Mouse (Mus musculus): ENCODE measurements around the gene Cldn14.

Gene Cldn14

DNA sequence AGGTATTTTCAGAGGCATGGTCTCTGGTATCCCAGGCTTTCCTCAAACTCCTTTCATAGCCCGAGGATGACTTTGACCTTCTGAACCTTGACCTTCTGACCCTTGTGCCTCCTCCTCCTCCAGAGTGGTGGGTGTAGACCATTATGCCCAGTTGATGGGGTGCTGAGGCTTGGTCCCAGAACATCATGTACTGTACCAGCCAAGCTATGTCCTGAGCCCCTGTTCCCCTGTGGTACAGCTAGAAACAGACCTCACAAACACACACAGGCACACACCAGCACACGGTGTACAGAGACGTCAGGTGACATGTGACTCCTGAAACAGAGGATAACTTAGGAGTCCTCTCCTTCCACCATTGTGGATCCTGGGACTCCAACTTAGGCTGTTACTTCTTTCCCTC is 95.8 kb downstream of the Cldn14 start:
- no peak for DNase-seq (ENCODE audit: extremely low spot score)

DNA sequence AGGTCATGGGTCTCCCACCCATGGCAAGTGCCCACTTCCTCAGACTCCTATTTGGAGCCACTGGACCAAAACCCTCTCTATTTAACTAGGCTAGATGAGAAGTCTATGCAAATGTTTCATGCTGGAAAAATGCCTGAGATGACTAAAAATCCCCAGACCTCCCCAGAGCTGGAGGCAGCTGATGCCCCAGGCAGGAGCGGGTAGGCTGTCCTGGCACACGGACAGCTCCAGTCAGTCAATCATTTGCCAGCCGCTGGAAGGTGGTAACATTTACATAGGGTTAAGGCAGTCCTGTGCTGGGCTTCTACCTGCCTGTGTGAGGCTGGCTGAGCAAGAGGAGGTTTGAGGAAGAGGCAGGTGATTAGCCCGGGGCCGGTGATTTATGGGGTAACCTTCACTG is 96.5 kb downstream of the Cldn14 start:
- no peak for DNase-seq (ENCODE audit: extremely low spot score)

DNA sequence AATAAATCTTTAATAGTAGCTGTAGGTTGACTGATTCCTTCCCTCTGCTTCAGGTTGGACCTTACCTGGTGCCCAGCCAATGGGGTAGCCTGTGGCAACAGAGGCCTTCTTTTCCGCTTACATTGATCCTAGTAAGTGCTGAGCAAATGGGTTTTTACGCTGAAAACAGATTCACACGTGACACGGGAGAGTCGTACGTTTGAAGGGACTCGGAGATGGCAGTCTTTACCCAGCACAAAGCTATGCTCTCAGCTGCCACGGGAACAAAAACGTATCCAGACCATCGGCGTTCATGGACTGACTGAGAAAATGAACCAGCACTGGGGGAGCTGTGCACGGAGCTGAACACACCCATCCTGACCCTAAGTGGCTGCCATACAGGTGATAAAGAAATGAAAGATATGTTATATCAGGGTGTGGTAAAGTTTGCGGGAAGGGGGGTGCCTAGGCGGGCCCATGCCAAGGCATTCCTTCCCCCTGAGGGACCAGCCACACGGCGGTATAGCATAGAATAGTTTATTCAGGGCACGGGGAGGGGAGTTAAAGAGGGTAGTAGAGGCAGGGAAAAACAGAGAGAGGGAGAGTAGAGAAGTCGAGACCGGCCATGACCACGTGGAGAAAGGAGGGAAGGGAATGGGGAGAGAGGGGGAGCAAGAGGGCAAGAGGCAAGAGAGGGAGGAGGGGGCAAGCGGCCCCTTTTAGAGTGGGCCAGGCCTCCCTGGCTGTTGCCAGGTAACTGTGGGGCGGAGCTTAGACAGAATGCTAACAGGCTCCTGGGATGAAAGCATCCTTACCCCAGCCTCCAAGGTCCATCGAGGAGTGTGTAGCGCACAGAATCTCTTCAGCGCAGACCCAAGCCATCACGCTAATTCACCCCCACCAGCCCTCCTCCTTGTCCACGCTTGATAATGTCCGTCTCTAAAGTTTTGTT is 97.6 kb downstream of the Cldn14 start:
- no peak for DNase-seq (ENCODE audit: extremely low spot score)

DNA sequence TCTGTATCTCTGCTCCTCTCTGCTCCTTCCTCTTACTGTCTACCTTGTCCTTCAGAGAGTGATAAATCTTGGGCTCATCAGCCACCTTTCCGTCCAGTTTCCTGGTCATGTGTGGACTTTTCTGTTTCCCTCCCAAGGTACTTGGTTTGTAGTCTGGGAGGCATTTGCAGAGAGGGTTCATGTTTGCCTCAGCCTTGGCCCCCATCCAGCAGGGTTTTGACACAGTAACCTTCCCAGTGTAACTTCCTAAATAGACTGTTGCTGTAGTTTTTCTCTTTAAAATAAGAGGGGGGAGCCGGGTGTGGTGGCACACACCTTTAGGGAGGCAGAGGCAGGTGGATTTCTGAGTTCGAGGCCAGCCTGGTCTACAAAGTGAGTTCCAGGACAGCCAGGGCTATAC is 98.7 kb downstream of the Cldn14 start:
- DNase-seq (ENCODE audit: extremely low spot score) = no peak

DNA sequence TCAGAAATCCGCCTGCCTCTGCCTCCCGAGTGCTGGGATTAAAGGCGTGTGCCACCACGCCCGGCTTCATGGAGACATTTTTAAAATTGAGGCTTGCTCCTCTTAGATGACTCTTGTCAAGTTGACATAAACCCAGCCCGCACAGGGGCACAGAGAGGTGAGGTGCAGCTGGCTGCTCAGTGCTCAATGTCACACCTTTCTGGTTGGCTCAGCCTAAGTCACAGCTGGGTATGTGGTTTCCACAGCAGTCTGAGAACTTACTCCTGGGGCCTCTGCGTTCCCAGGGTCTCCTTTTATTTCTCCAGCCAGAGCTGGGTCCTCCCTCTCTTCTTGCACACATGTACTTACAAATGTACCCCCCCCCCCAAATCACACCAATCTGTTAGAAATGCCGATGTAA is 100.4 kb downstream of the Cldn14 start:
- no peak for DNase-seq (ENCODE audit: extremely low spot score)

DNA sequence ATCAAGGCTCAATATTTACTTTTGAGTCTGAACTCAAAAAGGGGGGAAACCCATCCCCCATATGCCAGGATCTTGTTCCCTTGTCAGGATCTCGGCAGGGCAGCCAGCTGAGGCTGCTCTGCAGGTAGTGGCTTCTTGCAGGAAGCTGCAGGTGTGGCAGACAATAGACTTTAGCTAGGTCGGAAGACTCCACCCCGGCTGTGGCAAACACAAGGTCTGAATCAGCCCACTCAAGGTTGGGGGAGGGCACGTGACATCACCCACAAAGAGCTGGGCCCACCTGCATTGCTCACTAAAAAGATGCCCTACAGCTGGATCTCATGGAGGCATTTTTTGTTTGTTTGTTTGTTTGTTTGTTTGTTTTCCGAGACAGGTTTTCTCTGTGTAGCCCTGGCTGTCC is 100.9 kb downstream of the Cldn14 start:
- DNase-seq (ENCODE audit: extremely low spot score) = no peak

DNA sequence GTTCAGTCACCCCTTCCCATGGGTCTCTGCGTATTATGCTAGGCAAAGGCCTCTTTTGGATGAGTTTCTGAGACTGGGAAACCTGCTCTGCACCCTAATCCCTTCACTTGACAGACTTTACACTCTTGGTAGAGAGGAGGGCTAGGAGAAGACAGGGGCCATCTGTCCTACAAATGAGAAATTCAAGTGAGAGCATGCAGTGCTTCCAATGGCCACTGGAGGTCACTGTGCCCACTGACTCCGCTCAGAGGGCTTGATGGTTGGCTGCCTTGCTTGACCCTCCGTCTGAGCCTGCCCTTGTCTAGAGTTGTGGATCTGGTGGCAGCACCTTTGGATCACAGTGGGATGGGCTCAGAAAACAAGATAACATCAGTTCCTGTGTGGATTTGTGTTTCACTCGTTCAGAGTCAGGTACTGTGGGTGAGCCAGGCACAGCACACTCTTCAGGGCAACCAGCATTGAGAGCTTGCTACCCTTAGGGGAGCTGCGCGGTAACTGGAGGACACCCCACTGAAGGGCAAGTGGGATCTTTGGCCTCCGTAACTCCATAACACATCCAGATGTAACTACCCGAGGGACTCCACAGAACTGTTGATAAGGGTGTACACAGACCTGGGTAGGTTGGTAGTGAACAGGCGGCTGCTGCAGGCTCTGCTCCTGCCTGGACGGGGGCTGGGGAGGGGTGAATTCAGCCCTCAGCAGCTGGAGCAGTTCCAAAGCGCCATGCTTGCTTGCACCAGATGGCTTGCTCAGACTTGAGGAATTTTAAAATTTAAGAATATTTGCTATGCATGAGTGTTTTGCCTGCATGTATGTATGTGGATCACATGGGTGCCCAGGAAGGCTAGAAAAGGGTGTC is 102.3 kb downstream of the Cldn14 start:
- peak; percentile 62 for DNase-seq (ENCODE audit: extremely low spot score)

DNA sequence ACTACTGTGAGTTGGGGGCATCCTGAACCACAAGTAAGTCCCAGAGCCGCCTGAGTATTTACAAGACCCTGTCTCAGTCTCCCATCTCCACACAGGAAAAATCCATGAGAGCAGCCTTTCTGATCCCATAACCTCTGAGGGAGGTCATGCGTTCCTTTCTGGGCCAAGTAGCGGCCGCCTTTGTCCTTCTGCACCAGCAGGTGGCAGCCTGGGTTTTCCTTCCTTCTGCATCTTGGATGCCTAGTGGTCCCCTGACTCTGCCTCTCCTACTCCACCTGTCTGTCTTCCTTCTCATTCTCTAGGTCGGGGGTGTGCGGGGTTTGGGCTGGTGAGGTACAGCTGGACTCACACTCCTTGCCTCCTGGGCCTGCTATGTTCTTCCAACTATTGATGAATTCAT is 105.6 kb downstream of the Cldn14 start:
- no peak for DNase-seq (ENCODE audit: extremely low spot score)

DNA sequence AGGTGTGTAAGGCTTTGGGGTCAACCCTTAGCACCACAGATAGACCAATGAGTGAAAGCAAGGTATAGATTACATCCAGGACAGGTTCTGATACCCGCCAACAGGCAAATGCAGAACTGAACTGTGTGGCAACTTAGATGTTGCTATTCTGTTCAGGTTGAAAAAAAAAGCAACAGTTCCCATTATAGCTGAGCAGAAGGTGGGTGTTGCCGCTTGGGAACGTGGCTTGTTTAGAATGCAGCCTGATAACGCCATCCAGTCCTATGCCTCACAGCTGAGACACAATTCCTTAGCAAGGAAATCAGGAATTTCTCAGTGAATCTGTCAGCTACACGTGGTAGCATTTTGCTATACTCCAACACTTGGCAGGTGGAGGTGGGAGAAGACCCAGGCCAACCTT is 115.4 kb downstream of the Cldn14 start:
- no peak for DNase-seq (ENCODE audit: extremely low spot score)

DNA sequence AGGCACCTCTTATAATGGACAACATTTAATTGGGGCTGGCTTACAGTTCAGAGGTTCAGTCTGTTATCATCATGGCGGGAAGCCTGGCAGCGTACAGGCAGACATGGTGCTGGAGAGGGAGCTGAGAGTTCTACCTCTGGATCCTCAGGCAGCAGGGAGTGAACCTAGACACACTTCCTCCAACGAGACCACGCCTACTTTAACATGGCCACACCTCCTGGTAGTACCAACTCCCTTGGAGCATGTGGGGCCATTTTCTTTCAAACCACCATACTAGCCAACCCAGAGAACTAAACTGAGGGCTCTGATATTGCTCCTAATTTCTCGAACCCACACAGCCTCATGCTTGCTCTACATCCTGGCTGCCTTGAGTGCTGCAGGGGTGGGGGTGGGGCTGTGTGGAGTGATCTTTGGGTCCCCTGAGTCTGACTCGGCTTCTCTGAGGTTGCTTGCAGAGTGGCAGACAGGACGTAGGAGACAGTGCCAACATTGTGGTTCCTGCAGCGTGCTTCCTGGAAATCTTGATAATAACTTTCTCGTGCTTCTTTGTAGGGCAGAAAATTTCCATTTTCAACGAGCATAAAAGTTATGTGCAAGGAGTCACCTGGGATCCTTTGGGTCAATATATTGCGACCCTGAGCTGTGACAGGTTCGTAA is 117.6 kb downstream of the Cldn14 start:
- no peak for DNase-seq (ENCODE audit: extremely low spot score)

DNA sequence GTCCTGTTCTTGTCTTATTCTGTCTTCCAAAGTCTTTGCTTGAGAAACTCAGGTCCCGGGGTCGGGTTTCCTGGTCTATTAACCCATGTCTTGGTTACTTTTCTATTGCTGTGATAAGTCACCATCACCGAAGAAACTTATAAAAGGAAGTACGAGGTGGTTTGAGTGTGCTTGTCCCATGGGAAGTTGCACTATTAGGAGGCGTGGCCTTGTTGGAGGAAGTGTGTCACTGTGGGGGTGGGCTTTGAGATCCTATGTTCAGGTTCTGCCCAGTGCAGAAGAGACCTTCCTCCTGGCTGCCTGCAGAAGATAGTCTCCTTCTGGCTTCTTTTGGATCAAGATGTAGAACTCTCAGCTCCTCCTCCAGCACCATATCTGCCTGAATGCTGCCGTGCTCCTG is 120.2 kb downstream of the Cldn14 start:
- DNase-seq (ENCODE audit: extremely low spot score) = no peak

DNA sequence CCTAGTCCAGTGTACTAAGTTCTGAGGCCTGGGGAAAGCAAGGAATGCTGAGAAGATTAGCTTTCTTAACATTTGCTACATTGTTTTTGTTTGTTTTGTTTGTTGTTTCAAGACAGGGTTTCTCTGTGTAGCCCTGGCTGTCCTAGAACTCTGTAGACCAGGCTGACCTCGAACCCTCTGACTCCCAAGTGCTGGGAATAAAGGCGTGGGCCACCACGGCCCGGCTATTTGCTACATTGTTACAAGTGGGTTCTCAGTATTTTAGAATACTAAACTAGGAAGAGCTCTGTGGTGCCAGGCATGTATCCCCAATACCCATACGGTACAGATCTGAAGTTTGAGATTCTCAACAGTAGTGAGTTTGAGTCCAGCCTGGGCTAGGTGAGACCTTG is 123.9 kb downstream of the Cldn14 start:
- no peak for DNase-seq (ENCODE audit: extremely low spot score)

DNA sequence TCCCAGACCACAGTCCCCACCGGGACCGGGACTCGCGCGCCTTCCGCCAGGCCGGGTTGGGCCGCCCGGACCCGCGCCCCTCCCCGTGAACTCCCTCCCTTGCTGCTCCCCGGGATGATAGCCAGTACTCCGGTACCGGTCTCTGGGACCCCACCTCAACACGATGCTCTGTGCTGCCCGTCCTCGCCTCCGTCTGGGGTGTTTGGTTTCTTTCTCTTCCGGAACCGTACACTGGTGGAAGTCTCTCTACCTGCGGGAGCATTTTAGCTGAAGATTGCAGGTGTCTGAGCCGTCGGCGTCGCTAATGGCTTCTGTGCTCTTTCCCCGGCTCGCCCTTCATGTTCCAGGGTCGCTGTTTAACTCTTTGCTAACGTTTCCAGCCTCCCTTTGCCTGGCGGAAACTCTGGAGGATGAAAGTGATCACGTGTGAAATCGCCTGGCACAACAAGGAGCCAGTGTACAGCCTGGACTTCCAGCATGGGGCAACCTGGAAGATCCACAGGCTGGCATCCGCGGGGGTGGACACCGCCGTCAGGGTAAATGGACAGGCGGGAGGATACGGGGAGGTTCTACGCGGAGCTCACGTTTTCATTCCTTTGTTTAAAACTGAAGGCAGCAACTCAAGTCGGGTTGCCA is 124.4 kb downstream of the Cldn14 start:
- peak; percentile 62 for DNase-seq (ENCODE audit: extremely low spot score)

DNA sequence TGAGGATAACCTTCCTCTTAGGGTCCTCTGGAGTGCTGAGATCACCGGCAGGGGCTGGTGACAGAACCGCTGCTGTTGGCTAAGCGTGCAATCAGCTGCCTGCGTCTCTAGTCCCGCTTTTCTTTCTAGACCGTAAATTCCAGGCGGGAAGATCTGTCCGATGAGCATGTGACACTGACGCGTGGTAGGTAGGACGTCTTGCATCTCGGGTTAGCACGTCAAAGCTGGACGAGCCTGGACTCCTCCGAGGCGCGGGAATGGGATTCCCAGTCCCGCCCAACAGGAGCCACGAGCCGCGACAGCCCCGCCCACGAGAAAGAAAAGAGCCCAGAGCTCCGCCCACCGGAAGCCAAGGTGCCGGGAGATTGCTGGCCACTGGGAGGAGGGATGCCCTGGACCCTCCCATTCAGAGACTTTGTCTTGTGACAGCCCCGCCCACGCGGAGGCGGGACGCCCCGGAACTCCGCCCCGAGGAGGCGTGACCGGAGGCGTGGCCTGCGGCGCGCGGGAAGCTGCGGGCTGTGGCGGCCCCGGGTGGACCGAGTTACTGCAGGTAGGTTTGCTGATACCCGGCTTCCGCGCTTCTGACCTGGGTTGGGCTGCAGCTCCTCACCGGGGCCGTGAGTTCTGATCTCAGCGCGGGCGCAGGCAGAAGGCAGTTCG is 125.1 kb downstream of the Cldn14 start, which contains the start of gene Chaf1b:
Gene Chaf1b, plus strand, starts transcription at position 479 of the 663 bp plus-strand sequence.
- DNase-seq (ENCODE audit: extremely low spot score) = peak; percentile 100

DNA sequence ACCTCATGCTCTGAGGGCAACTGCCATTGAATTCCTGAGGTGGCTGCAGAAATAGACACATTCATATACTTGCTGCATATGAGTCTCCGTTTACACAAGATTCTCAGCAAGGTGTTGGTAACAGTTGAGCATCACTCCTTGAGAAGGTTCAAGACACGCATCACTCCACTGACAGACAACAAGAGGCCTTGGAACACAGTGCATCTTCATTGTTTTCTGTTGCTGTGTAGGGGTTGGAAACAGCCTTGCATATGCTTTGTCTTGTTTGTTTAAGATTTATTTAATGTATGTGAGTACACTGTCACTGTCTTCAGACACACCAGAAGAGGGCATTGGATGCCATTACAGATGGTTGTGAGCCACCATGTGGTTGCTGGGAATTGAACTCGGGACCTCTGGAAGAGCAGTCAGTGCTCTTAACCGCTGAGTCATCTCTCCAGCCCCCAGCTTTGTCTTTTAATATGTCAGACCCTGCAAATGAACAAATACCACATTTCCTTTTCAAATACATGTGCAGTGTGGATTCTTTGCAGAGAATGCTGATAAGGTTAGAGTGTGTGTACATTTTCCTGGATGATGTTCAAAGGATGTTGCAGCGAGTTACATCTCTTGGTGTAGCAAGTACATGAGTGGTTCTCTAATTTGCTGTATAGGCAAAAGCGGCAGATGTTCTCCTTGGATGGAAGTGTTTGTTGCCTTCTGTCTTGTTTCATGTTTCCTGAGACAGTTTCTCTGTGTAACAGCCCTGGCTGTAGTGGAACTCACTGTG is 130.8 kb downstream of the Cldn14 start:
- no peak for DNase-seq (ENCODE audit: extremely low spot score)

DNA sequence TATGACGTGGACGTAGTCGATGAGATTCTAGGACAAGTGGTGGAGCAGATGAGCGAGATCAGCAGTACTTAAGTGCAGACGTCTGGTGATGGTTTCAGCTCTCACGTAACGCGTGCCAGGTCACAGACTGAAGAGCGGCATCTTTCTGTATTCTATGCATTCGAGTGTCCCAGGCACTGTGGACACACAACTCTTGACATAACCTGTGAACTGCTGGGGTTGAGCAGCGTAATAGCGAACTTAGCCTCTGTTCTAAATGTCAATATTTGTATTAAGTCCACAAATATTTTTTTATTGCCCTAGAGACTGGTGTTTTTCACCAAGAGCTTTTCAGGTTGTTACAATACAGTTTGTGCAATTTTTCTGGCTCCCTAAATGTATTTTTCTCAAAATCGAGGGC is 133.8 kb downstream of the Cldn14 start:
- no peak for DNase-seq (ENCODE audit: extremely low spot score)

All from embryo, embryonic 9.5 days (tissue).